Mouse (Mus musculus) left cerebral cortex, postnatal 36 days (tissue): ENCODE results near the gene Rin3. TPM values are rescaled to one million over a fixed set of nuclear protein-coding genes. Genes with fewer than 3 reads are reported as not detected.

Experiments used
- DNase-seq, 2 experiments: peaks; one replicate each; pipeline ENCODE4 v3.0.0; 2021 to 2022; ENCODE audit warnings: low spot score in 2 of 2, mixed read lengths in 1 of 2
- intact Hi-C: fragments of 180-260 bp; cut with DNase I; formaldehyde crosslinking; loops from one replicate; pipeline ENCODE4 v1.15.1; 2025
- total RNA-seq, 2 experiments: library from RNA; stranded (reverse); gene quantifications; 2 replicates each; pipeline ENCODE4 v1.2.3; 2021

Gene Rin3
- total RNA-seq, 2 experiments from 2014 or later: 3.5 to 4.4 TPM

DNA sequence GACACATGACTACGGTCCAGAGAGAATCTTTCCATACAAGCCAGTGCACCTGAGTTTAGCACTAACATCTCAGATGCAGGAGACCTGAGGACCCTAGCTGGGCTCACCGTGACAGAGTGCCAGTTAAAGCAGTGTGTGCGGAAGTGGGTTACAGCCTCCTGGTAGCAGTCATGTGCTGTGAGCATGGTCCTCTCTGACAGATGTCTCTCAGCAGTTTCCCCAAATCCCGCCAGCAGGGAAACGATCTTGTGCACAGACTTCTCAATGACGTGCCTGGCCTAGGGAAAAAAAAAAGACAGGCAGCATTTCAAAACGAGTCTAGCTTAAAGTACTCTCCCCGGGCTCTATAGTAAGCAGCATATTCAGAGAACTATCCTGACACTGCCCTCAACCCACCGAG, 112.7 kb downstream of the Rin3 start:
- intact Hi-C loops: no loop called here

DNA sequence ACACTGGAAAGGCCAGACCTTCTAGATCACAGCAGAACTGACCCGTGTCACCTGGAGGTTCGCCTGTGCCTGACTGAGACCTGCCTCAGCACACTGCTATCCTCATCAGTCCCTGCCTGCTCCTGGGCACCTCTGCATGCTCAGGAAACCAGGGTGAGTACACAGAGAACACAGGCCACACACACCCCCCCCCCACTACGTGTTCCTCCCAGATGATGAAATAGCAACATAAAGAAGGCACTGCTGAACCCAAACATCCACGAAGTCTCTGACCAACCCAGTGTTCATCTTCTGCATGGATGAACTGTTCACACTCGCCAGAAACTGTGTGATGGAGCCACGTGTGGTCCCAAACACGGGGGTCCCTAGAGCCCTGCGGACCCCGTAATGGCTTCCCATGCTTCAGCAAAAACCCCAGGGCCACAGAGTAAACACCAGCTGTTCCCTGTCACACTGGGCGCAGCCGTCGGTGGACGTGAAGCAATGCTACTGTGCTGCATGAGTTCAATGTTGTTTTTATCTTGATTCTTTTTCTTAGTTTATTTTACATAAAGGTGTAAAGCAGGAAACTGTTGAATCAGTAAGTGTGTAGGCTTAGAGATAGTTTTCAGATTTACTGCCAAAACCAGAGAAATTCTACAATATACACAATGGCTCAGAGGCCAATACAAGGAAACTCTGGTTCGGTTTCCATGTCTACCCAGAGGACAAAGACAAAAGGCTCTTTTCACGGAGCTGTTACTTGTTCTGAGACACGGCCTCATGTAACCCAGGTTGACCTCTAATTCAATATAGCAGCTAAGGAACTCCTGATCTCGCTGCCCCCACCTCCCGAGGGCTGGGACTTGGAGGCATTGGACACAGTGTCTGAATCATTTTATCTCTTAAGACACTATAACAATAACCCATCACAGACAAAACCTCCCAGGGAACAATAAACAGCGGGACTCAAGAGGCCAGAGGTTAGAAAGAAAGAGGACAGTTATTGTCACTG, 113.4 kb downstream of the Rin3 start:
- intact Hi-C loops: no loop called here
- DNase-seq: no peak

More for the DNA sequence above, 112.7 kb downstream of the Rin3 start:
- DNase-seq: no peak

GRCm38 (mm10) chr12:102398588-102398987, 115.7 kb downstream of the Rin3 start:
- no peak for DNase-seq
- intact Hi-C loops: no loop called here

- DNase-seq: no peak
- intact Hi-C loops: no loop called here
Measured at GRCm38 (mm10) chr12:102413171-102413570, 130.3 kb downstream of the Rin3 start.

DNA sequence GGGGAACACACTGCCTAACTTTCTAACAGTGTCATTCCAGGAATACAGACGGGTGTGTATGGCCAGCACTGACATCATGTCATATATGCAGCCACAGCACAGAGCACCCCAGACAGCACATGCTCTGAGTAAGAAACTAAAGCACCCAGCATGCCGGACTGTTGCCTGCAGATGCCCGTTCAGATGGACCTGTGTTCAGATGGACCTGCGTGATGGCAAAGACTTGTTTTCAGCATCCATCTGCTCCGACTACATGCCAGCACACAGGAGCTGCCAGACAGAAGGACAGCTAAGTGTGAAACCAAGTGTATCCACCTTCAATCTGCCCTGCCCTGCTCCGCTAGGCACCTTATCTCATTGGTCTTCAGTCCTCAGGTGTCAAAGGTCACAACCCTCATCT, 131.8 kb downstream of the Rin3 start:
- intact Hi-C loops: no loop called here

GRCm38 (mm10) chr12:102416391-102416837, 133.6 kb downstream of the Rin3 start:
- intact Hi-C loops: no loop called here
- peak; percentile 52 to 54 for DNase-seq

More for the DNA sequence above, 131.8 kb downstream of the Rin3 start:
- no peak for DNase-seq

DNA sequence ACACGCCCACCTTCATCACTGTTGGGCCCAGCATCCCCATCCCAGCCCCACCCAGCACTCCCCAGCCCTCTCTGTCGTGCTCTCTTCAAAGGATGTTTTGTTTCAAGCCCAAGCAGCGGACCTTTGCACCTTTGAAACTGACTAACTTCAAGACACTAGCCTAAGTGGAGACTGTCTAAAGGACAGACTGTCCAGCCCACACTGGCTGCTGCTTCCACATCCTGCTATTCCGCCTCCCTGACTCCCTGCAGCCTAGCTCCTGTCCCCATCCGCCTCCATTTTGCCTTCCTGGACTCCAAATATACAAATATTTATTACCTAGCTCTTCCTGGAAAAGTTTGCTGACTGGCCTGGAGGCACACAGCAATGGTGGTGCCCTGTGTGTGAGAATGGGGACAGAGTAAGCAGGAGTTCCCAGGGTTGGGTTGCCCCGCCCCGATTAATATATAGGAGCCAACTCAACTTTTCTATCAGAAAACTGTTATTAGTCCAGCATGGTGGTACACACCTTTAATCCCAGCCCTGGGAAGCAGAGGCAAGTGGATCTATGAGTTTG, 134.2 kb downstream of the Rin3 start:
- intact Hi-C loops: no loop called here
- no peak for DNase-seq

DNA sequence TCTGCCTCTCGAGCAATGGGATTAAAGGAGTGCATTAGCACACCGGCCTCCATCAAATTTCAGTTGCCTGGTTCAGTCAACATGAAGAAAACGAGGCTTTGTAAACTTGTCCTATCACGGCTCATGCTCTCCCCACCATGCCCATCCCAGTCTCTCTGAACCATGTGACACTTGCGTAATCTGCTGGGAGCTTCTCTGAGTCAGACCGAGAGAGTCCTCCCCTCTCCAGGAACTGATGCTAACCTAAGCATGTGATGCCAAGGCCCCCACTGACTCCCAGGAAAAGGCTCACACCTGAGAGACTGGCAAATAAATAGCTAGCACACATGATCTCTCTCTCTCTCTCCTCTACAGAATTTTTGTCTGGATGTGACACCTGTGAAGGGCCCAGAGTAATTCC, 134.9 kb downstream of the Rin3 start:
- no peak for DNase-seq
- intact Hi-C loops: no loop called here

DNA sequence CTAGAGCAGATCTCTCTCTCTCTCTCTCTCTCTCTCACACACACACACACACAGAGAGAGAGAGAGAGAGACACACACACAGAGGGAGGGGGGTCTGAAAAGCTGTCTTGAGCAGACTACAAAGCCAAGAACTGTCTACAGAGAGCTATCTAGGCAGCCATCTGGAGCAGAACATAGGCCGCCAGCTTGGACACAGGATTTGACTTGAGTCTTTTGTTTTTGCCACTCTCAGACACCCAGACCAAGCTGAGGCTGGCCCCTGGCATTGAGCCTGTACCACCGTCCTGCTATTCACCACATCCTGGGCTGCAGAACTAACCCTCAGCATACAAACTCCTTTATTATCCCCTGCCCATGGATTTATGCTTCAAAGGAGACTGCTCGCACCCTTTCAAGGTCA, 136.7 kb downstream of the Rin3 start:
- intact Hi-C loops: no loop called here
- DNase-seq: no peak

DNA sequence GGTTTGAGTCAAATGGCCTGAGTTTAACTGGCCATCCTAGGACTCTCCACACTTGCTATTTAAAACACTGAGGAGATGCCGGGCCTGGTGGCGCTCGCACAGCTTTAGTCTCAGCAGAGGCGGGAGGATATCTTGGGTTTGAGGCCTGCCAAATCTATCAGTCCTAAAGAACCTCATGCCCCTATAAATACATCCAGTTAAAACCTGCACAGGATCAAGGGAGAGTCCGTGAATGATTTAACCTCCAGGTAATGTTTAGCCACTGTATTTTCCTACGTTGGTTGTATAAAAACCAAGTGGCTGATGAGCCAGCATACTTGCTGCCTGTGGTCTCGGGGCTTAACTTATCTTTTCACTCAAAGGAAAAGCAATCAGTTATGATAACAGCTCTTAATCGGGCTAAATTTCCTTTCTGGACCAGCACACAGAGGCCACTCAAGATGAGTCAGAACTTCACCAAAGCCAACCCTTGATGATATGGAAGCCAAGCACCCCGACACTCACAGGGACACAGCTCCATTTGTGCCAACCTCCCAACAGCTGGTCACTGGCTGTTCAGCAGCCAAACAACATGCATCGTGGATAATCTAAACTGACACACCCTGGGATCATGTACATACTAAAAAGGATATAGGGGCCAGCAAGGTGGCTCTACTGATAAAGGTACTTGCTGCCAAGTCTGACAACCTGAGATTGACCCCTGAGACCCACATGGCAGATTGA, 137.5 kb downstream of the Rin3 start:
- intact Hi-C loops: no loop called here

GRCm38 (mm10) chr12:102422065-102422464, 139.2 kb downstream of the Rin3 start:
- intact Hi-C loops: no loop called here
- DNase-seq: peak in 1 of 2 experiments; percentile 38

More for the DNA sequence above, 137.5 kb downstream of the Rin3 start:
- no peak for DNase-seq

DNA sequence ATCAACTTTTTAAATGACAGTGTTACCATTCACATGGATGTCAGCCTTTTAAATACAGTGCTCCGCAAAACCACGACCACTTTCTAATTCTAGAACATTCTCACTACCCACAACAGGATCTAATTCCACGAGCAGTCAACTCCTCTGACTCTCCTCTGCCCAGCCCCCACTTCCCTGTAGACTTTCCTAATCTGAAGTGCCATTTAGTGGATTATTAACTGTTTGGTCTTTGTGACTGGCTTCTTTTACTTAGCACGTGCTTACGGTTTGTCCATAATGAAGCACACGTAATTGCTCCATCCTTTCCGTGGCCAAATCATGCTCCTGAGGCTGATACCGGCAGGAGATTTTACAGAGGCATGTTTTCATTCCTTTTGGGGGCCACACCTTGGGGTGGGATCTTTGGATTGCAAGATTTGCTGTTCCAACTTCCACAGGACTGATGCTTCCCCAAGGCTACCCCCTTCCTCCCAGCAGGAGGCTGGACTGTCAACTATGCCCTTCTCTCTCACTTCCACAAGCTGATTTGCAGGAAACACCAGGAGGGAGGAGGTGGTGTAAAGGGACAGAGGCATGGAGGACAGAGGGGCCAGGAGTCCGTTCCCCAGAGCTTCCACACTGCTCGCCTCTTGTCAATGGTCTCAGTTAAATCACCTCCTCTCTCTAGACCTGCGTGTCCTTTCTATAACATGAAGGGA, 139.9 kb downstream of the Rin3 start:
- intact Hi-C loops: no loop called here
- no peak for DNase-seq

- intact Hi-C loops: no loop called here
- no peak for DNase-seq
Measured at GRCm38 (mm10) chr12:102423625-102424024, 140.8 kb downstream of the Rin3 start.

- intact Hi-C loops: no loop called here
- DNase-seq: no peak
Measured at GRCm38 (mm10) chr12:102424456-102424855, 141.6 kb downstream of the Rin3 start.

- no peak for DNase-seq
- intact Hi-C loops: no loop called here
Measured at GRCm38 (mm10) chr12:102425048-102425578, 142.3 kb downstream of the Rin3 start.

DNA sequence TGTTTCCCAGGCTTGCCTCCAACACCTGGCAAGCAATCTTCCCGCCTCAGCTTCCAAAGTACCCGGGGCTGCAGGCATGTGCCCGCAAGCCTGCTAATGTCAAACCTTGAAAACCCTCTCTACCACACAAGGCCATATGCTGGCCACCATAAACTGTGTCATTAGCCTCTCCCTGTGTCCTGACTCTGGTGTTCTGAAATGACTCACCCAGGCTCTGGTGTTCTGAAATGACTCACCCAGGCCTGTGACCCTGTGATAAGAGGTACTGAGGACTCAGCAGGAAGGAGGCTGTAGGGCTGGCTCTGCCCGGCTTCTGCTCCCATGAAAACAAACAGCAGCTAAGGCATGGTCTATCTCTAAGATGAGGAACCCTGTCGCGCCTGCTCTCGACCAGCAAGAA, 143.4 kb downstream of the Rin3 start:
- intact Hi-C loops: no loop called here
- DNase-seq: no peak

DNA sequence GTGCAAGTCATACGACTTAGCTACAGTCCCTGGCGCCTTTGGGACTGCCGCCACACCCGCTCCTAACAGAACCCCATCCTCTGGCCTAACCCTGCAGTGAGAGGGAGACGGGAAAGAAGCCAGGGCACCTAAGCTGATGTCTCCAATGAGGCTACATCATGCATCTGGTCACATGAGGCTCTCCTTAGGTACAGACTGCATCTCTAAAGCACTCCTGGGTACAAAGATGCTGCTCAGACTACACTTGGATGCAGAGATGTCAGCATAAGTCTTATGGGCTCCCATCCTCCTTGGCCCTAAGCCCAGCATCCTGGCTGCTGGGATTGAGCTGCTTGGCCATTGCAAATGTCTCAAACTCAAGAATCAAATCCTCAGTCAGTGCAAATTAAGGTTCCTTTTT, 146.8 kb downstream of the Rin3 start:
- intact Hi-C loops: no loop called here
- DNase-seq: no peak

GRCm38 (mm10) chr12:102430228-102430627, 147.4 kb downstream of the Rin3 start:
- intact Hi-C loops: no loop called here
- no peak for DNase-seq

- DNase-seq: no peak
- intact Hi-C loops: no loop called here
Measured at GRCm38 (mm10) chr12:102432238-102432637, 149.4 kb downstream of the Rin3 start.
